Mouse (Mus musculus) midbrain, postnatal 0 days (tissue): Measurements from ENCODE around the gene Sds. TPM values are rescaled to one million over a fixed set of nuclear protein-coding genes. Genes with fewer than 3 reads are reported as not detected.
A peak's percentile ranks its signal among the peaks of the same experiment; 100 is the strongest.

ENCODE experiments used
- ATAC-seq: fragments of 200-750 bp; cut with Nextera tagmentation; 2 replicates; pipeline ENCODE4 v1.8.0; 2017; ENCODE audit warnings: moderate number of reproducible peaks, mild to moderate bottlenecking, moderate TSS enrichment, moderate library complexity; ENCODE audit not compliant: low FRiP score
- DNase-seq: peaks from one replicate; pipeline ENCODE4 v3.0.0-alpha.2; 2015; ENCODE audit warnings: low spot score
- H3K27ac ChIP-seq: fragments of 300-500 bp; sonication (generic); 2 replicates; pipeline ENCODE4 v1.5.1; 2014; ENCODE audit warnings: low read depth, mild to moderate bottlenecking, low read length, mixed read lengths
- H3K27me3 ChIP-seq: fragments of 300-500 bp; sonication (generic); 2 replicates; pipeline ENCODE4 v1.6.1; 2014; ENCODE audit warnings: low read length, control low read depth, mixed read lengths; ENCODE audit not compliant: insufficient read depth
- H3K36me3 ChIP-seq: fragments of 300-500 bp; sonication (generic); 2 replicates; pipeline ENCODE4 v1.6.1; 2014; ENCODE audit warnings: low read length, control low read depth, mixed read lengths; ENCODE audit not compliant: insufficient read depth
- H3K4me1 ChIP-seq: fragments of 300-500 bp; sonication (generic); 2 replicates; pipeline ENCODE4 v1.6.1; 2014; ENCODE audit warnings: mild to moderate bottlenecking, control low read depth, antibody characterized with exemption, low read length, mixed read lengths; ENCODE audit not compliant: insufficient read depth
- H3K4me2 ChIP-seq: fragments of 300-500 bp; sonication (generic); 2 replicates; pipeline ENCODE4 v1.6.1; 2014; ENCODE audit warnings: low read depth, mild to moderate bottlenecking, low read length, mixed read lengths; ENCODE audit not compliant: poor library complexity, severe bottlenecking
- H3K4me3 ChIP-seq: fragments of 300-500 bp; sonication (generic); 2 replicates; pipeline ENCODE4 v1.5.1; 2014; ENCODE audit warnings: low read depth, mild to moderate bottlenecking, low read length, moderate library complexity
- H3K9ac ChIP-seq: fragments of 300-500 bp; sonication (generic); replicated peaks from 2 replicates; pipeline ENCODE4 v1.6.1; 2014; ENCODE audit warnings: mild to moderate bottlenecking, low read length, moderate library complexity, mixed read lengths; ENCODE audit not compliant: poor library complexity, severe bottlenecking
- H3K9me3 ChIP-seq: fragments of 300-500 bp; sonication (generic); 2 replicates; pipeline ENCODE4 v1.6.1; 2016; ENCODE audit warnings: low read length, control low read depth
- CTCF ChIP-seq: IDR thresholded peaks from 2 replicates; pipeline ENCODE4 v1.5.1; 2016; ENCODE audit warnings: antibody characterized with exemption, mild to moderate bottlenecking
- WGBS: fragments of 180-500 bp; shearing (Covaris S2); extraction: QIAGEN DNeasy Blood & Tissue Kit; methylation state at CpG from one replicate; pipeline ENCODE4 v1.1.7; 2014; 5-methylcytosine and 5-hydroxymethylcytosine counted together
- polyA plus RNA-seq: library from polyadenylated mRNA; unstranded; fragments of >200 nt; fragmentation: Nextera tagmentation; extraction: Ambion mirVana; gene quantifications from 2 replicates; pipeline ENCODE4 v1.2.1, GENCODE M21; 2015
- total RNA-seq: library from RNA; depleted of rRNA; stranded (reverse); fragments of >200 nt; gene quantifications from 2 replicates; pipeline ENCODE4 v1.2.3, GENCODE M21; 2014

Sds gene
- total and polyA plus RNA-seq, 2 experiments from 2014 or later, result 0.17 TPM; not detected in 1

DNA sequence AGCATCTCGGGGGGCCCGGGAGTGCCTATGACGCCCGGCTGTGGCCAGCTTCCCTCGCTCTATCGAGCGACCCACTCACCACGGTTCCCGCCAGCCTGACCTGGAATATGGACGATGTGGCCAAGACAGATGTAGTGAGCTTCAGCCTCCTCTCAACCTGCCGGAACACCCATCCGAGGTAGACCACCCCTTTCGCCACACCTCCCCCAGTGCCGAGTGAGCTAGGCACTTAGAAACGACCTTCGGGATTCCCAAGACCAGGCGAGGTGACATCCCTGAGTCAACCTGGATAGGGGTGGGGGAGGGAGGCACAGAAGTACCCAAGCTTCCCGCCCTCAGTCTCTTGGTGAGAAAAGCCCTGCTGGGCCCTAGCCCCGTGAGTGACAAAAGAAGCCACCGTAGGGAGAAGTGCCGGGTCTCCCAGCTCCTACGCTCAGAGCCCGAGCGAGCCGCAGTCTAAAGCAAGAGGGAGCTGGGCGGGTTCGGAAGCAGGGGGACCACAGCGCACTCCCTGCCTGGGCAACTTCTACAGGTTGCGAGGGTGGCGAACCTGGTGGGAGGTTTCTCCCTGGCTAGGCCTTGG, 45.2 kb upstream of the Sds start:
- Histone ChIP-seq H3K4me1 (no peaks in the 10 kb centered on the region), H3K4me2 (peak overlapping the region; percentile 38), H3K9ac (peak overlapping the region; percentile 70), H3K4me3 (peak overlapping the region; percentile 51), H3K36me3 (no peaks in the 10 kb centered on the region), H3K27ac (peak overlapping the region; percentile 69), H3K9me3 (no peaks in the 10 kb centered on the region), H3K27me3 (peaks cover 52% of the 10 kb centered on the region)
- no peak for TF ChIP-seq CTCF
- under 1% methylated on average over 30 of the region's 30 CpGs for WGBS
- no peak for DNase-seq
- ATAC-seq, result no peak

GRCm38 (mm10) chr5:120431649-120432485, 44.5 kb upstream of the Sds start, which contains the start of gene Lhx5:
Gene Lhx5 (plus strand): TSS chr5:120431699.
- DNase-seq (peak; percentile 80), ATAC-seq (0 out of 2 replicates have a peak, but pooled peaks have one; percentile 40)
- Histone ChIP-seq H3K4me3 (peak within 1 kb of the TSS; percentile 51), H3K4me2 (peak within 1 kb of the TSS; percentile 54), H3K27me3 (peaks cover 48% of the 10 kb centered on the region), H3K27ac (peak within 1 kb of the TSS; percentile 79), H3K36me3 (no peaks in the 10 kb centered on the region), H3K9me3 (no peaks in the 10 kb centered on the region), H3K9ac (peak within 1 kb of the TSS; percentile 71), H3K4me1 (no peaks in the 10 kb centered on the region)
- WGBS, result under 1% methylated on average over 69 of the region's 69 CpGs
- no peak for TF ChIP-seq CTCF

GRCm38 (mm10) chr5:120432486-120433015, 43.8 kb upstream of the Sds start:
- H3K36me3 ChIP-seq, result no peaks in the 10 kb centered on the region
- H3K4me1 ChIP-seq, result no peaks in the 10 kb centered on the region
- peak overlapping the region; percentile 79 for H3K27ac ChIP-seq
- H3K9ac ChIP-seq, result peak overlapping the region; percentile 71
- H3K27me3 ChIP-seq, result peaks cover 46% of the 10 kb centered on the region
- no peaks in the 10 kb centered on the region for H3K9me3 ChIP-seq
- ATAC-seq, result no peak
- H3K4me3 ChIP-seq, result peak overlapping the region; percentile 51
- no peak for DNase-seq
- WGBS, result 1% methylated on average over 9 of the region's 9 CpGs
- peak overlapping the region; percentile 54 for H3K4me2 ChIP-seq
- TF ChIP-seq CTCF, result no peak

DNA sequence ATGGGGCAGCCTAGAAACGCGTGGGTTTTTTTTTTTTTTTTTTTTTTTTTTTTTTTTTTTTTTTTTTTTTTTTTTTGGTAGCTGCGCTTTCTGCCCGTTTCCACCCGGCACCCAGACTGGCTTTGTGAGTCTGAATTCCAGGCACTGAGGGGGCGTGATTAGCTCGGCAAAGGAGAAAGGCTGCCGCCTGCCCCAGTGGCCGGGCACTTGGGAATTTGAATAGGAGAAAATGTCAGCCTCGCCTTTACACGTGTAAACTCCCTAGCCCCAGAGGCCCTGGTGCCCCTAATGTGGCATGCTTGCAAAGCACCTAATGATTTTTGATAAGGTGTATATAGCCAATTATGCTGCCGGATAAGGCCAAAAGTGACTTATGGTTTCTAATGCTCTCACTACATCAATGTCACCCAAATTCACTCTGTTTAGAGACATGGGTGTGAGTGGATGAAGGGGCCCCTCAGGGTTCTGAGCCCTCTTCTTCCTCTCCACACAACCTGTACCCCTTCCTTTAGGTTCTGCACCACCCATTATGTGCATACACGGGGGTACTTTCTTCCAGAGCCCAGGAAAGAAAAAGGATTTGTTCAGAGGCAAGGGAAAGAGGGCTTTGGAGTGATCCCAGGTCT, 43.1 kb upstream of the Sds start:
- no peaks in the 10 kb centered on the region for H3K4me1 ChIP-seq
- no peak for ATAC-seq
- no peak for DNase-seq
- H3K9me3 ChIP-seq, result no peaks in the 10 kb centered on the region
- H3K4me2 ChIP-seq, result peak overlapping the region; percentile 54
- H3K36me3 ChIP-seq, result no peaks in the 10 kb centered on the region
- peak overlapping the region; percentile 51 for H3K4me3 ChIP-seq
- H3K9ac ChIP-seq, result peak overlapping the region; percentile 71
- under 1% methylated on average over 13 of the region's 13 CpGs for WGBS
- peak overlapping the region; percentile 80 for H3K27ac ChIP-seq
- peaks cover 46% of the 10 kb centered on the region for H3K27me3 ChIP-seq
- TF ChIP-seq CTCF, result no peak

- 4% methylated on average over 21 of the region's 21 CpGs for WGBS
- DNase-seq, result no peak
Measured at GRCm38 (mm10) chr5:120434231-120434735, 42.0 kb upstream of the Sds start.

More at GRCm38 (mm10) chr5:120434231-120434735, 42.0 kb upstream of the Sds start:
- no peak for ATAC-seq
- Histone ChIP-seq H3K27me3 (peaks cover 49% of the 10 kb centered on the region), H3K27ac (peak overlapping the region; percentile 80), H3K4me1 (no peaks in the 10 kb centered on the region), H3K9ac (peak overlapping the region; percentile 71), H3K4me3 (peak overlapping the region; percentile 51), H3K36me3 (no peaks in the 10 kb centered on the region), H3K9me3 (no peaks in the 10 kb centered on the region), H3K4me2 (peak overlapping the region; percentile 54)
- TF ChIP-seq CTCF, result no peak
